Mouse (Mus musculus): Measurements from ENCODE around the gene Taf3. TPM values are rescaled to one million over a fixed set of nuclear protein-coding genes. Genes with fewer than 3 reads are reported as not detected.

Taf3 gene
- total RNA-seq, 2 experiments from 2014 or later, result 7.3 to 9.5 TPM

Other genes with a start within 250 kb of the Taf3 start
- not detected for gene 4930412O13Rik, start 167.3 kb downstream of the Taf3 start, total RNA-seq (2021)
- not detected for gene 9230102O04Rik, start 159.1 kb downstream of the Taf3 start, total RNA-seq (2021)
- 1 to 10 TPM in 1 of 2 experiments, under 1 TPM in 1; 0.84 to 3.1 TPM for gene Gata3, start 158.6 kb downstream of the Taf3 start, total RNA-seq (2021)
- 1,000 to 10,000 TPM; 1,309 to 1,324 TPM for gene Atp5c1, start 31.9 kb upstream of the Taf3 start, total RNA-seq (2021)
- 1 to 10 TPM; 8.9 to 9.4 TPM for gene Kin, start 32.0 kb upstream of the Taf3 start, total RNA-seq (2021)
- under 1 TPM; 0.37 to 0.67 TPM for gene Itih2, start 82.8 kb upstream of the Taf3 start, total RNA-seq (2021)
- gene Itih5, start 105.0 kb upstream of the Taf3 start, total RNA-seq (2021), result 10 to 100 TPM; 18.7 to 20.0 TPM

All from heart, postnatal 14 days (tissue).